Mouse (Mus musculus) T-helper 1 cell (primary cell): ENCODE results near the gene Gng8.

Source experiments
- in situ Hi-C: fragments of 300-600 bp; cut with MboI, MseI; formaldehyde crosslinking; loops from one replicate; pipeline ENCODE4 v1.15.1; 2025; ENCODE audit warnings: high pct_unique_total_duplicates

The Gng8 gene

GRCm38 (mm10) chr7:16891641-16892351 is at the start of gene Gng8:
Gene Gng8, plus strand, starts transcription at chr7:16891786.
- in situ Hi-C loops, result no loop called here

DNA sequence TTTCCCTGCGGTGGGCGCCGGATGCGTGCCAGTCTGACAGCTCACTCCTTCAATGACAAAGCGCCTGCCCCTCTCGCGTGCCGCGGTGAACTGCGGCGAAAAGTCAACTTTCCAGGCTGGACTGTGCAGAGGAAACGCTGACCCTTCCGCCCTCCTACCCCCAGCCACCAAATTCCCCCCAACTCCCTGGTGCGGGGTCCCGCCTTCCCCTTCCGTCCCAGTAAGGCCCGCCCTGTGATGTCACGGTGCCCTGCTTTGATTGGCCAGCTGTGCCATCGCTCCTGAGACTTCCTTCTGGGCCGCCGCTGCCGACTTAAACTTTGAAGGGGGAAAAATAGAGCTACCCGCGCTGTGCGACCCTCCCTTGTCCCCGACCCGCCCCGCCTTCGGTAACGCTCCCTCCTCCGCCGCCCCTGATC is 48.9 kb upstream of the Gng8 start, which contains the start of gene Prkd2:
Gene Prkd2, plus strand, starts transcription at position 258 of the 419 bp plus-strand sequence.
- in situ Hi-C loops, result no loop called here

DNA sequence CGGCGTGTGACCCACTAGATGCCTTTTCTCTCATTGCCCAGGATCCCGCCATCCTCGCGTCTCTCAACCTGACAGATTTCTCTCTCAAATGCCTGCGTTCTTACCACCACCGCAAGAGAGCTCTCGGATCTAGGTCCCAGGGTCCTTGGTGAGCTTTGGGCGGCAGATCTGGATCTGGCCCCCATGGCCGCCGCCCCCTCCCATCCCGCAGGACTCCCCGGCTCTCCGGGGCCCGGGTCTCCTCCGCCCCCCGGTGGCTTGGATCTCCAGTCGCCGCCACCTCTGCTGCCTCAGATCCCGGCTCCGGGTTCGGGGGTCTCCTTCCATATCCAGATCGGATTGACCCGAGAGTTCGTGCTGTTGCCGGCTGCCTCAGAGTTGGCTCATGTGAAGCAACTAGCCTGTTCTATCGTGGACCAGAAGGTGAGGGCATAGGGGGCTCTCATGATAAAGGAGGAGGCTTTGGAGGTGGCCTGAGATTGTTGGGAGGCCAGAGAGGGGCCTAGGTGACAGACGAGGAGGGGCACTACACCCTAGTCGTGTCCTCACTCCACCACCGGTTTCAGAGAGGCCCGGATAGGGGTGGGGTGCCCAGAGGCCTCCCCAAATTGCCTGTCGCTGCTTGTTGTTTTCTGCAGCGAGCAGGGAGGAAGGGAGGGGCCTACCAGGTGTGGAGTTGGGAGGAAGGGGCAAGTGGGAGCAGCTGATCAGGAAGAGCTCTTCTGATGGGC is 48.0 kb upstream of the Gng8 start:
- in situ Hi-C loops, result no loop called here

DNA sequence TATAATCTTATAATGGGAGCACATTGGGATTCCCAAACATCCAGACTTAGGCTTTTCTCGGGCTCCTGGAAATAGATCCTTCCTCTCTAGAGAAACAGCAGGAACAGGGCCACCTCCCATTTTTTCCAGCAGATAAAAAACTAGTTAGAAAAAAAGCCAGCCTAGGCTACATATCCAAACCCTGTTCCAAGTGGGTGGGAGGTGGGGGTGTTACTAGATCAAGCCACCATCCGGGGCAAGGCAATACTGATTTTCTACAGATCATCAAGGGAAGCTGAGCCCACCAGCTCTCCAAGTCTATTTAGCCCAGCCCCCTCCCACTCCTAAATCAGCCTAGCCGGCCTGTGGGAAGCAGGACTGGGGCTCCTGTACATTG is 46.9 kb upstream of the Gng8 start:
- in situ Hi-C loops, result no loop called here

GRCm38 (mm10) chr7:16845072-16845819 is 46.3 kb upstream of the Gng8 start:
- in situ Hi-C loops, result no loop called here

DNA sequence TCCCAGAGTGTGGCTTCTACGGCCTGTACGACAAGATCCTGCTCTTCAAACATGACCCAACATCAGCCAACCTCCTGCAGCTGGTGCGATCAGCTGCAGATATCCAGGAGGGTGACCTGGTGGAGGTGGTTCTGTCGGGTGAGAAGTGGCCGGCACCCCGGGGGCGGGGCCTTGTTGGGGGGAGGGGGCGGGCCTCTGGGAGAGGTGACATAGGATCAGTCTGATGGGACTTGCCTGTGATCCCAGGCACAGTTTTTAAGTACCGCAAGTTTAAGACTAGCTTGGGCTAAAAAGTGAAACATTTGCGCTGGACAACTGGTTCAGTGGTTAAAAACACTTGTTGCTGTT is 45.8 kb upstream of the Gng8 start:
- in situ Hi-C loops, result no loop called here

GRCm38 (mm10) chr7:16846775-16847174 is 44.8 kb upstream of the Gng8 start:
- in situ Hi-C loops, result no loop called here

DNA sequence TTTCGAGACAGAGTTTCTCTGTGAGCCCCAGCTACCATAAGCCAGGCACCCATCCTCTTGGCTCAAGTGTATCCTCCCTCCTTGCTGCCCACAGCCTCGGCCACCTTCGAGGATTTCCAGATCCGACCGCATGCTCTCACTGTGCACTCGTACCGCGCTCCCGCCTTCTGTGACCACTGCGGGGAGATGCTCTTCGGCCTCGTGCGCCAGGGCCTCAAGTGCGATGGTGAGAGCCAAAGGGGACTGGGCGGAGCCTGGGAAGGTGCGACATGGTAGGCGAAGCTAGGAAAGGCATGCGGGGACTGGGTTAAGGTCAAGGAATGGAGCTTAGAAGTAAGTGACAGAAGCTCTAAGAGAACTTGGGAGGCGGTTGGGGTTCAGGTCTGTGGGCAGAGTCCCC is 44.1 kb upstream of the Gng8 start:
- in situ Hi-C loops, result no loop called here

- in situ Hi-C loops, result no loop called here
These were observed 43.0 kb upstream of the Gng8 start for GRCm38 (mm10) chr7:16848579-16848978.

DNA sequence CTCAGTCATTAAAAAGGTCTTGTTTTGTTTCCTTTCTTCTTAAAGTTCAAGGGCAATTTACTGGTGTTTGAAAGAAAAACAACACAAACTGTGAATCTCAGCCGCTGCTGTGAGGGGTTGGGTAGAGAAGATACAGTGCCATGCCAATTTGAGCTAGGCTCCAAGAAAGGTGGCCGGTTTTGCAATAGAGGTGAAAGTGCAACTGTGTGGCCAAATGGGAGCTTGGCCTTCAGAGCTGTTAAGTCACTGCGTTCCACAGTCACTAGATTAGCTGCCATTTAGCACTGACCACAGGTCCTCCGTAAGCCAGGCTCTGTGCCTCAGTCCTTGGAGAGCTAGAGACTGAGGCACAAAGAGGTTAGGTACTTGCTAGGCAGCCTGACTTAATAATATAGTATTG is 40.0 kb upstream of the Gng8 start:
- in situ Hi-C loops, result no loop called here

DNA sequence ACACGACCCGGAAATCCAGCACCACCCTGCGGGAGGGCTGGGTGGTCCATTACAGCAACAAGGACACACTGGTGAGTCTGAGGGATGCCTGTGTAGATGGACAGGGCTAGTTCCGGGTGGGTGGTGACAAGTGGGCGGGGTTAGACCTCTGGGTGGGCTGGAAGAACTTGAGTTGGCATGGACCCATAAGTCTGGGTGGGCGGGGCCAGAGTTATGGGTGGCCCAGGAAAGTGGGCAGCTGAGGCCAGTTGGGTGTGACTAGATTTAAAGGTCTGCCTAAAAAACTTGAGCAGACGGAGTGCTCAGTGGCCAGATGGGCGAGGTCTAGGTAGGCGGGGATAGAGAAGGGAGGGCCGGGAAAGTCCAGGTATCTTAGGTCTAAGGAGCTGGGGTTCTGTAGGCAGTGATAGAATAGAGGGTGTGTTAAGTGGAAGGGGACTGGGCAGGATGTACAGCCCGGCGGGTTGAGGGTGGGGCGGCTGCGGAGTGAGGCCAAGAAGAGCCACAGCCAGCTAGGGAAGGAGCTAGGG is 38.2 kb upstream of the Gng8 start:
- in situ Hi-C loops, result no loop called here

DNA sequence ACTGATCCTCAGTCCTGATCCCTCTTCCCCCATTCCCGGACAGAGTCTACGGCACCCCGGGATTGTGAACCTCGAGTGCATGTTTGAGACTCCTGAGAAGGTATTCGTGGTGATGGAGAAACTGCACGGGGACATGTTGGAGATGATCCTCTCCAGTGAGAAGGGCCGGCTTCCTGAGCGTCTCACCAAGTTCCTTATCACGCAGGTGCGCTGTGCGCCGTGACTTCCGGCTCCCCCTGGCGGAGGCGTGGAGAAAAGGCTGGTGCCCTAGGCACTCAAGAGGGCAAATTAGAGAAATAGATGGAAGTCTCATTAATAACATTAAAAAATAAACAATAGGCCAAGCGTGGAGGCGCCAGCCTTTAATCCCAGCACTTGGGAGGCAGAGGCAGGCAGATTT is 33.2 kb upstream of the Gng8 start:
- in situ Hi-C loops, result no loop called here

DNA sequence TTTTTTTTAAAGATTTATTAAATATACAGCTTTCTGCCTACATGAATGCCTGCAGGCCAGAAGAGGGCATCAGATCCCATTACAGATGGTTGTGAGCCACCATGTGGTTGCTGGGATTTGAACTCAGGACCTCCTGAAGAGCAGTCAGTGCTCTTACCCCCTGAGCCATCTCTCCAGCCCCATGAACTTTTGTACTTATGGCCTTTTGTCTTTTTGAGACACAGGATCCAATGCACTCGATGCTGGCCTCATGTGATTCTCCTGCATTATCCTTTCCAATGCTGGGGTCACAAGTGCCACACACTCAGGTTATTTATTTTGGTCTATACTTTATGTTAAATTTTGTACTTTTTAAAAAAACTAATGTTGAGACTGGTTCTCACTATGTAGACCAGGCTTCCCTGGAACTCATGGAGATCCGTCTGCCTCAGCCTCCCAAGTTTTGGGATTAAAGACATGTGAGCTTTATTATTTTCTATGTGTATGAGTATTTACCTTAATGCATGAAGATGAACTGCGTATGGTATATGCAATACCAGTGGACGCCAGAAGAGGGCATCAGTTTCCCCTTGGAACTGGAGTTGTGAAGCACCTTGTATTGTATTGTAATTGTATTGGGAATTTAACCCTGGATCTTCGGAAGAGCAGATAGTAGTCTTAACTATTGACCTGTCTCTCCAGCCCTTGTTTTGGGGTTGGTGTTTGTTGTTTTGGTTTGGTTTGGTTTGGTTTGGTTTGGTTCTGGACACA is 31.5 kb upstream of the Gng8 start:
- in situ Hi-C loops, result no loop called here

- in situ Hi-C loops, result no loop called here
These were observed 24.1 kb upstream of the Gng8 start for GRCm38 (mm10) chr7:16867488-16867887.

- in situ Hi-C loops, result no loop called here
These were observed 22.1 kb upstream of the Gng8 start for GRCm38 (mm10) chr7:16869497-16869896.

DNA sequence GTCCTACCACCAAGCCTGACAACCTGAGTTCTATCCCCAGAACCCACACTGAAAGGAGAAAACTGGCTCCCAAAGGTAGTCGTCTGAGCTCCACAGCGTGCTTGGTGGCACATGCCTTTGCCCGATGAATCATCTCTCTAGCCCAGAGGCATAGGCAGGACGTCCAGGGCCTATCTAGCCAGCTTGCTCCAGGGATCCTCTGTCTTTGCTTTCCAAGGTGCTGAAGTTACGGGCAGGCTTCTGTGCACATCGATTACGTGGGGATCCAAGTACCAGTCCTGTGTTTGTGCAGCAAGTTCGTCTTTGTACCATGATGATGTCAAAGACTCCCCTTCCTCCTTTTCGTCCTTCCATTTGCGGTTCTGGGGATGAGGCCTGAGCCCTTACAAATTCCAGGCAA is 20.0 kb upstream of the Gng8 start:
- in situ Hi-C loops, result no loop called here

DNA sequence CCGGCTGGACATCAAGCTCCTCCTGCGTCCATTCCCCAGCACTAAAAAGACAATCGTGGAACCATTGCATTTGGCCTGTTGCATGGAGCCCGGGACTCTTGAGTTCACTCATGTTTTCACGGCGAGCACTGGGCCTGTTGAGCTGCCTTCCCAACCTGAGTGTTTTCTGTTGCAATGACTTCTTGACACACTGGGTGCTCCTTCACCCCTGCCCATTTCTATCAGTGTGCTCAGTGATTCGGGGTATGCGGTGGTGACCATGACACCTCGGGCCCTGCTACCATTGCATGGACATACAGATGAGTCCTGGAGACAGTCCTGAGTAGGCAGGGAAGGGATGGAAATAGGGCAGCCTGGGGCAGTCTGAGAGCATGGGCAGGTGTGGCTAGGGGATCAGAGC is 19.1 kb upstream of the Gng8 start:
- in situ Hi-C loops, result no loop called here

DNA sequence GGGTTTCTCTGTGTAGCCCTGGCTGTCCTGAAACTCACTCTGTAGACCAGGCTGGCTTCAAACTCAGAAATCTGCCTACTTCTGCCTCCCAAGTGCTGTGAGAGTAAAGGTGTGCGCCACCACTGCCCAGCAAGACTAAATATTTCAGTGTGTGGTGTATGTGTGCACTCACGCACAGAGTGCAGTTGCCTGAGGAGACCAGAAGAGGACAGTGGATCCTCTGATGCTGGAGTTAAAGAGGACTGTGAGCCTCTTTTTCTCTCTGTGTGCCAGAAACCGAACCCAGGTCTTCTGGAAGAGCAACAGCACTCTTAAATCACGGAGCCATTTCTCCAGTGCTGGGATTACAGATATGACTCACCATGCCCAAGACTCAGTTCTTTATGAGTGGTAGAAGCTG is 18.2 kb upstream of the Gng8 start:
- in situ Hi-C loops, result no loop called here

DNA sequence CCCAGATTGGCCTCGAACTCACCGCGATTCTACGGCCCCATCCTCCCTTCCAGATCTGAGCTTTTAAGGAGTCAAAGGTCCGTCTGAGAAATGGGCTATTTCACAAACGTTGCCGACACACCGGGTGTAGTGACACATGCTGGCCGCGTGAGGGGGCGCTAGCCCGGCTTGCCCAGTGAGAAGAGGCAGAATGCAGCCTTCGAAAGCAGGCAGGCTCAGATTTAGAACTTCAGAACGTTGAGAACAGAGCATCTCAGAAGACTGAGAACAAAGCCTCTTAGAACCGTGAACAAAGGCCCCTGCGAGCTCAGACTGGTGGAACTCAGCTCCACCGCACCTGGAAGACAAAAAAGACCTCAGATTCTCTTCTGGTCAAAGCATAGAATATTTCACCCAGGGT is 17.4 kb upstream of the Gng8 start:
- in situ Hi-C loops, result no loop called here

- in situ Hi-C loops, result no loop called here
These were observed 16.8 kb upstream of the Gng8 start for GRCm38 (mm10) chr7:16874756-16875309.

DNA sequence AGATGAGACGGTGACA is 16.5 kb upstream of the Gng8 start, which contains the start of gene Dact3:
Gene Dact3, plus strand, starts transcription at position 8 of the 16 bp plus-strand sequence.
- in situ Hi-C loops, result no loop called here

DNA sequence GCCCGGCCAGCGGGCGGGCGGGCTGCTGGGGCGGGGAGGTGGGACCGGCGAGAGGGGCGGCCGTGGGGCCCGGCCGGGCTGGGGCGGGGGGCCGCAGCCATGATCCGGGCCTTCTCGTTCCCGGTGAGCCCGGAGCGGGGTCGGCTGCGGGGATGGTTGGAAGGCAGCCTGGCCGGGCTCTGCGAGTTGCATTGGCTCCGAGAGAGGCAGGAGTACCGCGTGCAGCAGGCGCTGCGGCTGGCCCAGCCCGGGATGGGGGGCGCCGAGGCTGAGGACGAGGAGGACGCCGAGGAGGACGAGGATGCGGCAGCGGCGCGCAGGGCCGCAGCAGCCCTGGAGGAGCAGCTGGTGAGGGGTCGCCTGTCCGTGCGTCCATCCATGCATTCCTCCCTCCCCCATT is 16.3 kb upstream of the Gng8 start:
- in situ Hi-C loops, result no loop called here
